Mouse (Mus musculus) limb, embryonic 13.5 days (tissue): ENCODE measurements at regions not wholly inside any gene's neighbourhood (a gene's known extent, or its start where the extent isn't known, plus 50 kb on each side); places are given as distances from the start of the nearest gene placed in this dataset.

Experiments used
- ATAC-seq: fragments of 200-750 bp; cut with Nextera tagmentation; 2 replicates; pipeline ENCODE4 v1.8.0; 2017; ENCODE audit warnings: low read depth, moderate number of reproducible peaks, moderate TSS enrichment; ENCODE audit not compliant: low FRiP score
- H3K27ac ChIP-seq: fragments of 300-500 bp; sonication (generic); 2 replicates; pipeline ENCODE4 v1.5.1; 2015; ENCODE audit warnings: inconsistent platforms, mild to moderate bottlenecking, moderate library complexity
- H3K27me3 ChIP-seq: fragments of 300-500 bp; sonication (generic); 2 replicates; pipeline ENCODE4 v1.6.1; 2015; ENCODE audit warnings: mild to moderate bottlenecking, inconsistent platforms
- H3K36me3 ChIP-seq: fragments of 300-500 bp; sonication (generic); 2 replicates; pipeline ENCODE4 v1.6.1; 2015; ENCODE audit warnings: inconsistent platforms, mild to moderate bottlenecking, moderate library complexity
- H3K4me1 ChIP-seq: fragments of 300-500 bp; sonication (generic); 2 replicates; pipeline ENCODE4 v1.6.1; 2015; ENCODE audit warnings: inconsistent platforms
- H3K4me2 ChIP-seq: fragments of 300-500 bp; sonication (generic); replicated peaks from 2 replicates; pipeline ENCODE4 v1.6.1; 2015; ENCODE audit warnings: inconsistent platforms, mild to moderate bottlenecking, moderate library complexity
- H3K4me3 ChIP-seq: fragments of 300-500 bp; sonication (generic); 2 replicates; pipeline ENCODE4 v1.5.1; 2015; ENCODE audit warnings: moderate library complexity, mild to moderate bottlenecking, inconsistent platforms
- H3K9ac ChIP-seq: fragments of 300-500 bp; sonication (generic); 2 replicates; pipeline ENCODE4 v1.6.1; 2015; ENCODE audit warnings: mild to moderate bottlenecking, inconsistent platforms
- H3K9me3 ChIP-seq: fragments of 300-500 bp; sonication (generic); 2 replicates; pipeline ENCODE4 v1.6.1; 2016; ENCODE audit warnings: inconsistent platforms
- WGBS: fragments of 180-500 bp; shearing (Covaris S2); methylation state at CpG from one replicate; pipeline ENCODE4 v1.1.7; 2015; 5-methylcytosine and 5-hydroxymethylcytosine counted together

- no peak overlapping the region for H3K4me3 ChIP-seq
- 55% methylated on average over 4 of the region's 4 CpGs for WGBS
- H3K4me1 ChIP-seq, result peaks cover 32% of the 10 kb centered on the region
- H3K27ac ChIP-seq, result no peak overlapping the region
- H3K27me3 ChIP-seq, result peaks cover 58% of the 10 kb centered on the region
- no peak overlapping the region for H3K9ac ChIP-seq
- peak; percentile 29; the same call in 1 of the 2 replicates for ATAC-seq
- H3K36me3 ChIP-seq, result no peaks in the 10 kb centered on the region
- H3K4me2 ChIP-seq, result no peak overlapping the region
- H3K9me3 ChIP-seq, result no peaks in the 10 kb centered on the region
Measured at GRCm38 (mm10) chr3:66405645-66406044, 109.0 kb upstream of the Veph1 start.

- H3K27ac ChIP-seq, result no peak overlapping the region
- H3K4me2 ChIP-seq, result no peak overlapping the region
- no peak overlapping the region for H3K9ac ChIP-seq
- H3K36me3 ChIP-seq, result no peaks in the 10 kb centered on the region
- no peak overlapping the region for H3K4me3 ChIP-seq
- H3K27me3 ChIP-seq, result peaks cover 51% of the 10 kb centered on the region
- H3K4me1 ChIP-seq, result peaks cover 34% of the 10 kb centered on the region
- ATAC-seq, result no peak
- WGBS, result 96% methylated on average over 2 of the region's 2 CpGs
- H3K9me3 ChIP-seq, result no peaks in the 10 kb centered on the region
Measured at GRCm38 (mm10) chr3:66403707-66404106, 107.1 kb upstream of the Veph1 start.

DNA sequence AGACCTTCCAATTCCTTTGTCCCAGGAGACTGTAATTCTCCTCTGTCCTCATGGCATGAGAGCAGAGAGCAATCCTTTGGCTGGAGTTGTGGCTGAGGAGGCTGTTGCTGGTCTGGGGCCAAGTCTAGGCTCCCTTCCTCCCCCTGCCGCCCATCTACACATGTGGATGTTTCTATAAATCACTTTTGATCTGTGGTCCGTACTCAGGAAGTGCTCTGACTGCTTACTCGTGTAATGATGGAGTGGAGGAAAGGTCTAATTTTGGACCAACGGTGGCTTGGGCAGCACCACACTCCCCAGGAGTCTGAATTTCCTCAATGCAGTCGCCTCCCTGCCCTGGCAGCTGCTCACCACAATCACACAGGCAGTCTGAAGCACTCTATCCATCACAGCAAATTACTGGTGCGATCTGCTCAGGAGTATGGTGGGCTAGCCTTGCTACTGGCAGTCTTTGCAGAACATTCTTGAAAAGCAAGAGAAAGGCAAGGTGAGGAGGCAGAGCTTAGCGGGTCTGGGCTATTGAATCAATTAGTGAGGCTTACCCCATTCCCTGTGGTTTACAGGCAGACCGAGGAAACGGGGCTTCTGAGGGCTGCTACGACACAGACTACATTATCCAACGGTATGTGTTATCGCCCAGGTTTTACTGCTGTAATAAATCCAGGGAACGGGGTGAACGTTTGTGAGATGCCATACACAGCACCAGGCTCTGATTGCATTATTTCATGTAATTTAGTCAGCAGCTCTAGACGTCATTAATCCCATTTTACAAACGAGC is 104.3 kb upstream of the Veph1 start:
- H3K27ac ChIP-seq, result 0 out of 2 replicates have a peak overlapping the region, but pooled peaks have one; percentile 22
- no peak overlapping the region for H3K4me3 ChIP-seq
- no peaks in the 10 kb centered on the region for H3K36me3 ChIP-seq
- WGBS, result 5% methylated on average over 16 of the region's 16 CpGs
- peaks cover 33% of the 10 kb centered on the region for H3K27me3 ChIP-seq
- no peaks in the 10 kb centered on the region for H3K9me3 ChIP-seq
- ATAC-seq, result peak; percentile 75
- H3K9ac ChIP-seq, result peak overlapping the region; percentile 48; the same call in 1 of the 2 replicates
- peak overlapping the region; percentile 51 for H3K4me2 ChIP-seq
- H3K4me1 ChIP-seq, result peaks cover 23% of the 10 kb centered on the region

DNA sequence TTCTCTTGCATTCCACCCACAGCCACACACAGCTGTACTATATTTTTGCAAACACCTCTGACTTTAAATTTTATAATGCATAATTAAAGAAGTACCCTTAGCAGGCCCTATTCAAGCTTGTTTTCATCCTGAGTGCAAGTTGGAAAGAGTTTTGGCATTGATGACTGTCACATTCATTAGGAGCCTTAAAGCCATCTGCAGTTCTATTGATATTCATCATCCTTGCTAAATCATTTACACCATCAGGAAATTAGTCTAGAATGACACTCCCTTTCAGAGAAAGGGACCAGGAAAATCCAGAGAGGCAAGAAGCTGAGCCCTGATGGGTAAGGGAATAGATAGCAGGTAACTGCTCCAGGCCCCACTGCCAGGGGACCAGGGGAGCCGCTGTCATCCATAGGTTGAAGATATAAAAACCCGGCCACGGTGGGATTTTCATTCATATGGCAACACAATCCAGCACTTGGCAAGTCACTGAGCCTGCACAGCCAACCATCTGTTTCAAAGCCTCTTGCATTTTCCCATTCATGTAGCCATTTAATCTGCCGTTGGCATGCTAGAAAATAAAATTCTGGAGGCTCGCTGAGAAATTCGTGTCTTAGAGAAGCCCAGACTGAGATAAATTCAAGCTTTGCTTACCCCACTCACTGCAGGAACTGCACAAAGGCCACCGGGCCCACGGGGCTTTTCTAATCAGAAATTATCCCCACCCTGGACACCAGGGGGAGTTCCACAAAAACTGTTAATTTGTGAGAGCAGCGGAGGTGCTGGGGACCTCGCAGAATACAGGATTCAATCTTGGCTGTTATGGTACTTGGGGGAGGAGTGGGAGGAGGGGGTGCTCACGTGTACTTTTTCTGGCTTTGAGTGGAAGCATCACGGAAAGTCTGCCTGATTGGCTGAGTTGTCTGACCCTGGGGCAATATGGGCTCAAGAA is 101.8 kb upstream of the Veph1 start:
- Histone ChIP-seq H3K4me1 (peaks cover 14% of the 10 kb centered on the region), H3K27me3 (peaks cover 21% of the 10 kb centered on the region; the same call in 1 of the 2 replicates), H3K4me3 (no peak overlapping the region), H3K36me3 (no peaks in the 10 kb centered on the region), H3K9me3 (no peaks in the 10 kb centered on the region), H3K27ac (no peak overlapping the region), H3K4me2 (no peak overlapping the region), H3K9ac (no peak overlapping the region)
- no peak for ATAC-seq
- 65% methylated on average over 12 of the region's 12 CpGs for WGBS

- H3K9me3 ChIP-seq, result no peaks in the 10 kb centered on the region
- no peak overlapping the region for H3K9ac ChIP-seq
- no peak overlapping the region for H3K4me3 ChIP-seq
- H3K27ac ChIP-seq, result no peak overlapping the region
- ATAC-seq, result no peak
- no peaks in the 10 kb centered on the region for H3K36me3 ChIP-seq
- H3K4me1 ChIP-seq, result peaks cover 41% of the 10 kb centered on the region
- WGBS, result 39% methylated on average over 14 of the region's 14 CpGs
- no peak overlapping the region for H3K4me2 ChIP-seq
- H3K27me3 ChIP-seq, result no peaks in the 10 kb centered on the region
Measured at GRCm38 (mm10) chr3:66375088-66375910, 78.7 kb upstream of the Veph1 start.

DNA sequence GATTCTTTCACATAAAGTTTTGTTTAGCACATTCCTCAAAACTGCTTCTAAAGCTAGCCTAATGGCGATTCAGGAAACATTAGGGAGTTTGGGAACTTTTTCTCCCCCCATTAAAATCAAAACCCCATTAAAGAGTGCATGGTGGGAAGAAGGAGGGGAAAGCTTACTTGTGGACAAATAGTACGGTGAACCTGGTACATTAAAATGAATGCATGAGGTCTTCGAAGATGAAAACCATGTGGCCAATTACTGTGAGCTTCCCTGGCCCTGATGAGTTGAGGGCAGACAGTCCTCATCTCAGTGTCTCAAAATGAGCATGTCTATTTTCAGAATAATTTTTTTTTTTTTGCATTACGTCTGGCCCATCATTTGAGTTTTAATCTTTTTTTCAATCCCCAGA is 78.0 kb upstream of the Veph1 start:
- no peaks in the 10 kb centered on the region for H3K27me3 ChIP-seq
- no peak overlapping the region for H3K9ac ChIP-seq
- no peak overlapping the region for H3K27ac ChIP-seq
- 24% methylated on average over 4 of the region's 4 CpGs for WGBS
- ATAC-seq, result no peak
- H3K4me2 ChIP-seq, result 0 out of 2 replicates have a peak overlapping the region, but pooled peaks have one; percentile 23
- H3K4me3 ChIP-seq, result no peak overlapping the region
- H3K36me3 ChIP-seq, result no peaks in the 10 kb centered on the region
- peaks cover 41% of the 10 kb centered on the region for H3K4me1 ChIP-seq
- H3K9me3 ChIP-seq, result no peaks in the 10 kb centered on the region

DNA sequence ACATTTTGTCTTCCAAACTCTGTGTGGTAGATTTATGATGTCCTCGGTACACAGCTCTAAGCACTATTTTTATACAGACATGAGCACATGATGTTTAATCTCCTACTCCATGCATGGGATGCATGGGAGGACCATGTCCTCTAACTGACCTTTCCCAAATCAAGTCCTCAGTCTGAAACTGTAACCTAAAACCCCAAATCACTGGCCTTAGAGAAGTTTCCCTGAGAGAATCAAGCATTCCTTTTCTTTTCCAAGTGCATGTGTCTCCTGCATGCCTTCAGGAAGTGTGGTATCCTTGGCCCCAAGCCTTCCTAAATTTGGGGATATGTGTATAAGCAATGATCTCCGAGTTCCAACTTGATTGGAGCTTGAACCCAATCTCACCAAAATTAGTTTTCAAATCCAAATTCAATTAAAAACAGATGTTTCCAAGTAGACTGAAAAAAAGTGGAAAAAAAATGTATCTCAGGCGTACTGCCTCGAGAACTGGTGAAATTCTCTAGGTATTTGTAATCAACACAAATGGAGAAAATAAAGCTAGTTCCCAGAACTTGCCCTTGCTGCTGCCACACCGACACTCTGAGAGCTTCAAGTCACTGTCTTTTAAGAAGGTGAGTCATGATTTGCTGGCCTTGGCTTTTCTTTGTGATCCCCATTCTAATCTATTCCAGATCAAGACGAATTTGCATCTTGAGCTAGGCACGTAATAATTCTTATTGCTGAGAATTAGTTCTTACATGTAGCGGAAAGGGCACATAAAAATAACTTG is 77.4 kb upstream of the Veph1 start:
- H3K4me1 ChIP-seq, result peaks cover 41% of the 10 kb centered on the region
- 25% methylated on average over 8 of the region's 8 CpGs for WGBS
- ATAC-seq, result peak; percentile 74; the same call in 1 of the 2 replicates
- H3K27me3 ChIP-seq, result no peaks in the 10 kb centered on the region
- H3K4me3 ChIP-seq, result no peak overlapping the region
- H3K4me2 ChIP-seq, result no peak overlapping the region
- peak overlapping the region; percentile 22; the same call in 1 of the 2 replicates for H3K27ac ChIP-seq
- H3K9ac ChIP-seq, result no peak overlapping the region
- H3K9me3 ChIP-seq, result no peaks in the 10 kb centered on the region
- H3K36me3 ChIP-seq, result no peaks in the 10 kb centered on the region
